Mouse (Mus musculus): Measurements from ENCODE around the gene Smarca2. TPM values are rescaled to one million over a fixed set of nuclear protein-coding genes. Genes with fewer than 3 reads are reported as not detected.
A peak's percentile ranks its signal among the peaks of the same experiment; 100 is the strongest.

The Smarca2 gene
- polyA plus RNA-seq, 1 experiment from 2014 or later = 153 TPM

- no peak for TF ChIP-seq CTCF (IDR thresholded peaks at IDR 0.05)
- ATAC-seq = no peak
- no peak for DNase-seq (ENCODE audit: low read depth, low spot score)
- in situ Hi-C loops (cut with MboI; ENCODE audit: low pct_unique_long_range_greater_than_20kb) = no loop called here
- H3K27me3 ChIP-seq = no peaks in the 10 kb centered on the region
- ChIA-PET CTCF (no interaction called here), POLR2A (interaction anchor here (0.7 kb wide), 1 partner anchor 337 kb away, joined by 3 read pairs; no protein-coding TSS in a partner anchor)
Measured at GRCm38 (mm10) chr19:26772051-26772583, 167.3 kb downstream of the Smarca2 start.

DNA sequence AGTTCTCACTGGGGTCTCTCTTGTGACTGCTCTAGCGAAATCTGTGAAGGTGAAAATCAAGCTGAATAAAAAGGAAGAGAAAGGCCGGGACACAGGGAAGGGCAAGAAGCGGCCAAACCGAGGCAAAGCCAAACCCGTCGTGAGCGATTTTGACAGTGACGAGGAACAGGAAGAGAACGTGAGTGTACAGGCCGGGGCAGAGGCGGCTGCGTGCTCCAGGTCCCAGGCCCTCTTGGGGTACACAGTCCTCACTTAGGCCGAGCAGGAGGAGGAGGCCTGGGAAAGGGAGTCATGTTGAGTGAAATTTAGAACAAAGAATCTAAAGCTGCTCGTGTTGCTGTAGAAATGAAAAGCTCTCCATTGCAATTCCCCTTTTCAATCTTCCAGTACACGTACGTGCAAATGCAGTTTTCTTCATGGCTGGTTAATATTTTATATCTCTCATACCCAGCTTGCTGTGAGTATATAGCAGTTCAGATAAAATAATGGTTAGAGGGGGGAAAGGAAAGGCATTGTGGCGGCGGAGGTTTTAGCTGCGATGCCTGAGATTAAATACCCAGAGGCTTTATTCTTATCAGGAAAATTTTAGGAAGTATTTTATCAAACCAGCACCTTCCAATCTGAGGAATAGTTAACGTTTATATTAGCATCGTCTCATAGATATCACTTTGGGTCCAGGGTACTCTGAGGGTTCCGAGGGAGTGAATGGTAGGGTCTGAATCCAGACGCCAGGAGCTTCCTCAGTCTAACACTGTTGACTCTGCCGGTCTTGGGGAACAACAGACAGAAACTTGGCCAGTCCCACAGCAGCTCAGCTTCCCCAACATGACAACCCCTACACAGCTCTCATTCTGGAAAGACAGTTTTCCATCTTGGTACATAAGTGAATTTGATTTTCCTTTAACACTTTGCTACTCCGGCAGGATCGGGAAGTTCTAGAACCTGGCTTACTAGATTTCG is 171.5 kb downstream of the Smarca2 start:
- no peak for DNase-seq (ENCODE audit: low read depth, low spot score)
- POLR2A ChIA-PET = no interaction called here
- no peaks in the 10 kb centered on the region for H3K27me3 ChIP-seq
- in situ Hi-C loops (cut with MboI; ENCODE audit: low pct_unique_long_range_greater_than_20kb) = no loop called here
- TF ChIP-seq CTCF (IDR thresholded peaks at IDR 0.05) = no peak
- CTCF ChIA-PET = interaction anchor here (0.9 kb wide), 1 partner anchor 37 kb away, joined by 3 read pairs; no protein-coding TSS in a partner anchor
- no peak for ATAC-seq

GRCm38 (mm10) chr19:26778199-26778598 is 173.3 kb downstream of the Smarca2 start:
- no peak for TF ChIP-seq CTCF (IDR thresholded peaks at IDR 0.05)
- in situ Hi-C loops (cut with MboI; ENCODE audit: low pct_unique_long_range_greater_than_20kb) = no loop called here

GRCm38 (mm10) chr19:26781209-26781608 is 176.4 kb downstream of the Smarca2 start:
- ChIA-PET POLR2A (interaction anchor here (0.6 kb wide), 1 partner anchor 697 kb away, joined by 3 read pairs; no protein-coding TSS in a partner anchor), CTCF (interaction anchor here (0.7 to 1.8 kb wide), 3 partner anchors 11 to 227 kb away, joined by 3 to 5 read pairs (median 5); no protein-coding TSS in a partner anchor)
- TF ChIP-seq CTCF (IDR thresholded peaks at IDR 0.05) = no peak
- ATAC-seq (no peak), DNase-seq (ENCODE audit: low read depth, low spot score) (no peak)
- in situ Hi-C loops (cut with MboI; ENCODE audit: low pct_unique_long_range_greater_than_20kb) = no loop called here
- no peaks in the 10 kb centered on the region for H3K27me3 ChIP-seq

More at GRCm38 (mm10) chr19:26778199-26778598, 173.3 kb downstream of the Smarca2 start:
- DNase-seq (ENCODE audit: low read depth, low spot score) (no peak), ATAC-seq (no peak)
- H3K27me3 ChIP-seq = no peaks in the 10 kb centered on the region
- ChIA-PET POLR2A (no interaction called here), CTCF (no interaction called here)

GRCm38 (mm10) chr19:26788446-26788845 is 183.6 kb downstream of the Smarca2 start:
- no peaks in the 10 kb centered on the region for H3K27me3 ChIP-seq
- CTCF ChIA-PET = interaction anchor here (1.7 to 1.9 kb wide), 2 partner anchors 9 to 30 kb away, joined by 5 read pairs; no protein-coding TSS in a partner anchor
- ATAC-seq = no peak
- TF ChIP-seq CTCF (IDR thresholded peaks at IDR 0.05) = no peak
- POLR2A ChIA-PET = no interaction called here
- in situ Hi-C loops (cut with MboI; ENCODE audit: low pct_unique_long_range_greater_than_20kb) = no loop called here
- DNase-seq (ENCODE audit: low read depth, low spot score) = no peak

DNA sequence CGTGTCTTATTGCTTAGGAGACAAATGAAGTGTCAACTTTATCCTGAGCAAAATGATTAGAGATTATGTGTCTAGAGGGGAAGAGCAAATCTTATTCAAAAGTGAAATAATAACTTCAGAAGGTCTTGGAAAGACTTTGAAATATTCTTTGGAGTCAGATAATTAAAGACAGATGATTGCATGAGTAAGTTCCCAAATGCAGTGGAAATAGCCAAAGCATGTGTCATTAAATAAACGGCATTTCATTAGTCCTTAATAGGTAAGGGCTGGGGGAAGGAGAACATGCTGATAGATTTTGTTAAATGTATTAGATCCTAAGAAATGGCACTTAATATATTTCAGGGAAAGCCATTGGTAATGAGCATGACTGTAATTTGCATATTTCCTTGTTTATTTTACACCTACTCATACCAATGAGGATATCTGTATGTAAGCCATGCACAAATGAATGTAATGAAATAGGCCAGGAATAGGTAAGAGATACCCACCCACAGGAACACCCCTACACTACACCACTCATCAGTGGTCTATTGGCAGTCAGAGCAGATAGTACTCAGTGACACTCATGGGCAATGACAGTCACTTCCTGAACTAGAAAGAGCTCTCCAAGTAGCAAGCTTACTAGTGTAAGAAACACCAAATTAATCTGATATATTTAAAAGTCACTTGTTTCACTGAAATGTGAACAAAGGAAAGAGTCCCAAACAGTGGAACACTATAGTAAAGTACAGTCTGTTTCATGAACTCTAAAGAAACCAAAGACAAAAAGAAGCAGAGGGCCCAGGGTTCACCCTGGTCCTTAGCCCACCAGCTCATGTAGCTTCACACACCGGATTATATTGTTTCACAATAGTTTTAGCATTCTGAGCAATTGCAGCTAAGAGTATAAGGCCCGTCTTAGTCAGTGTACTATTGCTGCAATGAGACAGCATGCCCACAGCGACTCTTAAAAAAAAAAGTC is 185.8 kb downstream of the Smarca2 start:
- POLR2A ChIA-PET = no interaction called here
- DNase-seq (ENCODE audit: low read depth, low spot score) (no peak), ATAC-seq (no peak)
- CTCF ChIA-PET = interaction anchor here (1.3 kb wide), 1 partner anchor 9 kb away, joined by 3 read pairs; no protein-coding TSS in a partner anchor
- in situ Hi-C loops (cut with MboI; ENCODE audit: low pct_unique_long_range_greater_than_20kb) = no loop called here
- TF ChIP-seq CTCF (IDR thresholded peaks at IDR 0.05) = no peak
- no peaks in the 10 kb centered on the region for H3K27me3 ChIP-seq

DNA sequence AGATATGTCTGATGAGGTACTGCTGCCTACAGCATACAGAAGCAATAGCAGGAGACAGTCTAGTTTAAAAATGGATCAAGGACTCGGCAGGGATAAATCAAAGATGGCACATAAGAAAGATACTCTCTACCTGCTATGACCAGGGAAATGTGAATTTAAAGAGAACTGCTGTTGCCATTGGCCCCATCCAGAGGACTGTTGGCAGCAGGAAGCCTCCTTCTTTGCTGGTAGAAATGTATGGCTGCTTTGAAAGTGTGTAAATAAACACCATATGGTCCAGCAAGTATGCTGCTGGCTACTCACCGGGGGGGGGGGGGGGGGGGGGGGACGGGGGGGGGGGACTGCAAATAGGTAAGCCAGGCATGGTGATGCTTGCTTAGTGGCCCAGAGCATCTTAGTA is 189.5 kb downstream of the Smarca2 start:
- TF ChIP-seq CTCF (IDR thresholded peaks at IDR 0.05) = no peak
- in situ Hi-C loops (cut with MboI; ENCODE audit: low pct_unique_long_range_greater_than_20kb) = no loop called here
- ChIA-PET POLR2A (no interaction called here), CTCF (no interaction called here)
- no peak for ATAC-seq
- DNase-seq (ENCODE audit: low read depth, low spot score) = no peak
- no peaks in the 10 kb centered on the region for H3K27me3 ChIP-seq

DNA sequence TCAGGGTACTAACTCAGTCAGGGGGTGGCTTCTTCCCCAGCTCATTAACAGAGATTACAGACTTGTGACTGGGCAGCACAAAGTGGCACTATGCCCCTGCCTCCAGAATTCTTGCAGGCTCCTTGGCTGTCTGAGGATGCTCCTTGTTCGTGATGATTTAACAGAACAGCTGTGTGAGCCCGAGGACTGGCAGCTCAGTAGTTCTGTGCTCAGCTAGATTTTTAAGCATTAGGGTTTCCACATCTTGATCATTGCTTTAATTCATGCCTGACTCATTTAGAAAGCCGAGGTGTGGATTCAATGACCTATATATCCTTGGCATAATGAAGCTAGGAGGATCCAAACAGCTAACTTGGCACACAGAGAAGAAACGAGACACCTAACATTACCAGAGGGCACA is 191.2 kb downstream of the Smarca2 start:
- ATAC-seq (no peak), DNase-seq (ENCODE audit: low read depth, low spot score) (no peak)
- ChIA-PET CTCF (no interaction called here), POLR2A (interaction anchor here (0.6 kb wide), 1 partner anchor 79 kb away, joined by 3 read pairs; no protein-coding TSS in a partner anchor)
- H3K27me3 ChIP-seq = no peaks in the 10 kb centered on the region
- in situ Hi-C loops (cut with MboI; ENCODE audit: low pct_unique_long_range_greater_than_20kb) = no loop called here
- TF ChIP-seq CTCF (IDR thresholded peaks at IDR 0.05) = no peak

- in situ Hi-C loops (cut with MboI; ENCODE audit: low pct_unique_long_range_greater_than_20kb) = no loop called here
Measured at GRCm38 (mm10) chr19:26804401-26804800, 199.6 kb downstream of the Smarca2 start.

GRCm38 (mm10) chr19:26814629-26815028 is 209.8 kb downstream of the Smarca2 start:
- no peak for DNase-seq (ENCODE audit: low read depth, low spot score)
- no peak for ATAC-seq

More at GRCm38 (mm10) chr19:26804401-26804800, 199.6 kb downstream of the Smarca2 start:
- ChIA-PET CTCF (no interaction called here), POLR2A (no interaction called here)
- no peak for DNase-seq (ENCODE audit: low read depth, low spot score)
- ATAC-seq = no peak
- no peak for TF ChIP-seq CTCF (IDR thresholded peaks at IDR 0.05)
- peaks cover 46% of the 10 kb centered on the region for H3K27me3 ChIP-seq

More at GRCm38 (mm10) chr19:26814629-26815028, 209.8 kb downstream of the Smarca2 start:
- in situ Hi-C loops (cut with MboI; ENCODE audit: low pct_unique_long_range_greater_than_20kb) = no loop called here
- ChIA-PET POLR2A (no interaction called here), CTCF (interaction anchor here (1.3 to 1.4 kb wide), 3 partner anchors 11 to 61 kb away, joined by 3 to 4 read pairs (median 3); no protein-coding TSS in a partner anchor)
- peaks cover 12% of the 10 kb centered on the region for H3K27me3 ChIP-seq
- peak; percentile 32 for TF ChIP-seq CTCF (IDR thresholded peaks at IDR 0.05)
